Mouse (Mus musculus): Measurements from ENCODE around the gene Midn.

Midn gene

GRCm38 (mm10) chr10:80170601-80171021 lies 22.5 kb downstream of the Midn start:
- in situ Hi-C loops (cut with MboI, MseI), result no loop called here

- in situ Hi-C loops (cut with MboI, MseI), result no loop called here
Observed at GRCm38 (mm10) chr10:80171252-80171651, 23.2 kb downstream of the Midn start.

GRCm38 (mm10) chr10:80171760-80172526 lies 23.9 kb downstream of the Midn start:
- in situ Hi-C loops (cut with MboI, MseI), result no loop called here

- in situ Hi-C loops (cut with MboI, MseI), result no loop called here
Observed at GRCm38 (mm10) chr10:80172527-80173292, 24.6 kb downstream of the Midn start, which contains the start of gene 1600002K03Rik. TSS of gene 1600002K03Rik (plus strand) at chr10:80172944.

- in situ Hi-C loops (cut with MboI, MseI), result no loop called here
Observed at GRCm38 (mm10) chr10:80173358-80173757, 25.3 kb downstream of the Midn start.

GRCm38 (mm10) chr10:80173955-80174640 lies 26.0 kb downstream of the Midn start:
- in situ Hi-C loops (cut with MboI, MseI), result no loop called here

- in situ Hi-C loops (cut with MboI, MseI), result loop anchor here (5.0 kb wide), 1 partner anchor 73 kb away; the partner anchor contains the start of gene Ndufs7
Observed at GRCm38 (mm10) chr10:80174705-80175104, 26.6 kb downstream of the Midn start.

- in situ Hi-C loops (cut with MboI, MseI), result loop anchor here (5.0 kb wide), 1 partner anchor 72 kb away; the partner anchor contains the start of gene Ndufs7
Observed at GRCm38 (mm10) chr10:80175536-80176269, 27.6 kb downstream of the Midn start.

- in situ Hi-C loops (cut with MboI, MseI), result loop anchor here (5.0 kb wide), 1 partner anchor 71 kb away; the partner anchor contains the start of gene Ndufs7
Observed at GRCm38 (mm10) chr10:80176270-80176834, 28.3 kb downstream of the Midn start.

GRCm38 (mm10) chr10:80177441-80178279 lies 29.6 kb downstream of the Midn start:
- in situ Hi-C loops (cut with MboI, MseI), result loop anchor here (5.0 kb wide), 1 partner anchor 70 kb away; the partner anchor contains the start of gene Ndufs7

GRCm38 (mm10) chr10:80179068-80180051 lies 31.3 kb downstream of the Midn start, which contains the start of gene Efna2:
TSS of gene Efna2 (plus strand) at chr10:80179482.
- in situ Hi-C loops (cut with MboI, MseI), result loop anchor here (5.0 kb wide), 1 partner anchor 68 kb away; the partner anchor contains the start of gene Ndufs7

GRCm38 (mm10) chr10:80180288-80180687 lies 32.2 kb downstream of the Midn start:
- in situ Hi-C loops (cut with MboI, MseI), result no loop called here

GRCm38 (mm10) chr10:80180823-80181222 lies 32.8 kb downstream of the Midn start:
- in situ Hi-C loops (cut with MboI, MseI), result no loop called here

- in situ Hi-C loops (cut with MboI, MseI), result no loop called here
Observed at GRCm38 (mm10) chr10:80182547-80182946, 34.5 kb downstream of the Midn start.

- in situ Hi-C loops (cut with MboI, MseI), result no loop called here
Observed at GRCm38 (mm10) chr10:80186649-80187048, 38.6 kb downstream of the Midn start.

- in situ Hi-C loops (cut with MboI, MseI), result no loop called here
Observed at GRCm38 (mm10) chr10:80187739-80188138, 39.7 kb downstream of the Midn start.

- in situ Hi-C loops (cut with MboI, MseI), result no loop called here
Observed at GRCm38 (mm10) chr10:80188453-80189024, 40.5 kb downstream of the Midn start.

GRCm38 (mm10) chr10:80189999-80190398 lies 41.9 kb downstream of the Midn start:
- in situ Hi-C loops (cut with MboI, MseI), result loop anchor here (10.0 kb wide), 1 partner anchor 835 kb away; the partner anchor contains the start of gene Diras1
